Mouse (Mus musculus): ENCODE measurements around the gene Stxbp1.

Gene Stxbp1

DNA sequence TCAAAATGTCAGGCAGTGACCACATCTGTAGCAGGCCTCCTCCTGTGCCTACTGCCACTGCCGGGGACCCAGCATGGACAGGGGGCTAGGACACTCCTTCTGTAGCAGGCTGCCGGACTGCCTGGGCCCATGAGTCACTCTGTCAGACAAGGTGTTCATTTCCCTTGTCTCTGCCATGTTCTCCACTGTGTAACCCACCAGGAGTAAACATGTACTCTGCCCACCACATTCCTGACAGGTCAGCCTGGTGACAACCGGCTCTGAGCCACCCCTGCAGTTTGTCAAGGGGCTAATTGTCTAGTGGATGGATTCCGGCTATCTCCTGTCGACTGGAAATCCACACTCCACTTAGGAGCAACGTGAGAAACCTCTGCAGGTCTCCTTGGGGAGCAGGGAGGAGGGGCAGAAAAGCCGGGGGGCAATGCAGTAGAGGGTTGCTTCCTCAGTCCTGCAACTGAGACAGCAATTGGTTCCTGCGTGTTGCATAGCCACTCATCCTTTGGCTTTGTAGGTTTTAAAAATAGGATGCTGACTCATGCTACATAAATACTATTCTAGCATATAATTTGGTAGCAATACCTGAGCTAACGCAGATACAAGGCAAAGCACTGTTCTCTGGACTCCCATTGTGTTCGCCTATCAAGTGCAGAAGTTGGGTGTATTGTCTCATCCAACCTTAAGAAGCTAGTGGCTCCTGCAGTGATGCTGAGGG is 48.6 kb downstream of the Stxbp1 start:
- no peak for DNase-seq (ENCODE audit: extremely low read depth, low read depth, low spot score)

DNA sequence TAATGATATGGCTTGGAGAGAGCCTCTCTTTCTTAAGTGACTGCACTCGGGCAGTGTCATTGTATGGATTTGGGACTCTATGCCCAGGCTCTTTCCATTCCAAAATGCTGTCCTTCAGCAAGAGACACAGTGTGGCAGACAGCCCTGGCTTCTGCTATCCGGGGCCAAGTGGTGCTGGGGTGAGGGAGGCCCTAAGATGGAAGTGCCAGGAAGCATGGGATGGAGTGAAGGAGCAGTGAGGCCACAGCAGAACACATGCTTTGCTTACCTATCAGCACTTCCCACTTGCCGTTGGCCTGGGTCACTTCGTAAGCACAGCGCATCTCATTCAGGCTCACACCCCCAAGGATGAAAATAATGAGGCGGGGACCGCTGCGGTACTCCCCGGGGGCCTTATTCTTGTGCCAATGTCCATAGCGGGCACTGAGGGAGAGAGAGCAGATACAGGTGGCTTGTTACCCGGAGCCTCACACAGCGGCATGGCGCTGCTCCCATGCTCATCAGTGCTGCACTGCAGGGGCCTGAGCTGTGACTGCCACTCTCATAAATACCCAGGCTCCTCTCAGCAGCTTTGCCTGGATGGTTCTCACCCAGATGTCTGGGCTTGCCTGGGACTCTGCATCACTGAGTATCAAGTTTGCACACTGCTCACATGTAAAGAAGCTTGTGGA is 51.2 kb downstream of the Stxbp1 start:
- DNase-seq (ENCODE audit: extremely low read depth, low read depth, low spot score): no peak

DNA sequence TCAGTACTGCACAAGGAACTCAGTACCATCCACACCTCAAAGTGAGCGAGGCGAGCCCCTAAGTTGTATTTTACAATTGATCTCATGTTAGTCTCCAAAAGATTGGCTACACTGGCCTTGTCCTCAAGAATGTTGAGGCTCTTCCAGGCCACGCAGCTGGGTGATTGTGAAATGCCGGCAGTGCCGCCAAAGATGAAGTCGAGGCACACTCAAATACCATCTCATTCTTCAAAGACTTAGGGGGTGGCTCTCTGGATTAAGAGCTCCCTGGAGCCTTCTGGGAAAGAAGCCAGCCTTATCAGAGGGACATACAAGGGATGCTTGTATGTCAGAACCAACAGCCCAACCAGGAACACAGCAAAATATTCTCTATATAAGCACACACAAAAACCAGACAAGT is 55.7 kb downstream of the Stxbp1 start:
- no peak for DNase-seq (ENCODE audit: extremely low read depth, low read depth, low spot score)

DNA sequence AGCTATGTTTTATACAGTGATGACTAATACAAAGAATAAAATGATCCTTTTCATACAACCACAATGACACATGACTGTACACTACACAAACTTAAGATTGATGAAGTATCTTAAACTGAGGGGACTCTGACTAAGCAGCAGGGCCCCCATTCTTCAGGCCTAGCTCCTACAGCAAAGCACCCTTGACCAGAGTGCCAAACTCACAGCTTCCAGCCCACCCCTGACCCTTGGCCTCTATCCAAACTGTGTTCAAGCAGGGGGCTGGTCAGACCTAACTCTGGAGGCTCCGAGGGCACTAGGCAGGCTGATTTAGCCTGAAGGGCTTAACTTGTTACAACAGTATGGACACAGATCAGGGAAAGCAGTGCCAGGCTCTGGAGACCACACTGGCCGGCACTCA is 58.5 kb downstream of the Stxbp1 start:
- DNase-seq (ENCODE audit: extremely low read depth, low read depth, low spot score): no peak

DNA sequence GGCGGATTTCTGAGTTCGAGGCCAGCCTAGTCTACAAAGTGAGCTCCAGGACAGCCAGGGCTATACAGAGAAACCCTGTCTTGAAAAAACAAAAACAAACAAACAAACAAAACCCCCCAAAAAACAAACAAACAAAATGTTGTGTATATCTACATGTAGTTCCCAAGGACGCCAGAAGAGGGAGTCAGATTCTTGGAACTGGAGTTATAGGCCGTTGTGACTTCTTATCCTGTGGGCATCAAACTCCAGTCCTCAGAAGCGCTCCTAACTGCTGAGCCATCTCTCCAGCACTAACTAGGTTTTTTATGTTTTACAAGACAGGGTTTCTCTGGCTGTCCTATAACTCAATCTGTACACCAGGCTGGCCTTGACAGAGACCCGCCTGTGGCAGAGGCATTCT is 59.9 kb downstream of the Stxbp1 start:
- no peak for DNase-seq (ENCODE audit: extremely low read depth, low read depth, low spot score)

DNA sequence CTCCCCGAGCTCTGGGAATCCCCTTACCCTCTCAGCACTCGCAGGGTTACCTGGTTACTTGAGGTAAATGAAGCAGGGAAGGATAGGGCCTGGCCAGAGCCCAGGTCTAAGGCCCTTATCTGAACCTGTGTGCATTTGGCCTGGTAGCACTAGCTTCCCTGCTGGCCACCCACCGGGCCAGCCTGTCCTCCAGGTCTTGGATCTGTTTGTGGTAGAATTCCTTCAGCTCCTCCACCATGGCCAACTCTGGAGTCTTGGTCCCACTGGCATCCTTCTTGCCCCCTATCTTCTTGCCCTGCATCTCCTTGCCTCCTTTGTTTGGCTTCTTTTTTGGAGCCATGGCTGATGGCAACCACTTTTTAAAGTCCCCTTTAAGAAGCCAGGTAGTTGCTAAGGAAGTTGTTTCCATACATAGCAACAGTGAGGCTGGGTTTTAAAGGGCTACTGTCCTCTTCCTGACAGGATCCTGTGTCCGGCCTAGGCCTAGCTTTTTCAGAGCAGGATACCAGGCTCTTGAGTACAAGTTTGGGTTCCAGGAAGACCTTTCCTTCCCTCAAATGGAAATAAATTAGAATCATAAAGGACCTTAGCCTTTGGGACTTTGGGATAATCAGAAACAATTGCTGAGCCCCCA is 62.9 kb downstream of the Stxbp1 start, which contains the start of gene Cfap157:
Gene Cfap157, minus strand, starts transcription at position 381 of the 634 bp plus-strand sequence.
- DNase-seq (ENCODE audit: extremely low read depth, low read depth, low spot score): no peak

DNA sequence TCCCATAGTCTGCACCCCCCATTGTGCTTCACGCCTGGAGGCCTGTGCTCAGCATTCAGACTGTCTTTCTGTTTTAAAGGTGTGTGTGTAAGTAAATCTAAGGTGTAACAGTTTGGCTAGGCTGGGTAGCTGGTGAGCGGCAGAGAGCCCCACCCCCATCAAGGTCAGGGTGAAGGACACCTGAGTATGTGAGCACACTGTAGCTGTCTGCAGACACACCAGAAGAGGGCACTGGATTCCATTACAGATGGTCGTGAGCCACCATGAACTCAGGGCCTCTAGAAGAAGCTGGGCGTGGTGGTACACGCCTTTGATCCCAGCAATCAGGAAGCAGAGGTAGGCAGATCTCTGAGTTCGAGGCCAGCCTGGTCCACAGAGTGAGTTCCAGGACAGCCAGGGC is 65.3 kb downstream of the Stxbp1 start:
- no peak for DNase-seq (ENCODE audit: extremely low read depth, low read depth, low spot score)

DNA sequence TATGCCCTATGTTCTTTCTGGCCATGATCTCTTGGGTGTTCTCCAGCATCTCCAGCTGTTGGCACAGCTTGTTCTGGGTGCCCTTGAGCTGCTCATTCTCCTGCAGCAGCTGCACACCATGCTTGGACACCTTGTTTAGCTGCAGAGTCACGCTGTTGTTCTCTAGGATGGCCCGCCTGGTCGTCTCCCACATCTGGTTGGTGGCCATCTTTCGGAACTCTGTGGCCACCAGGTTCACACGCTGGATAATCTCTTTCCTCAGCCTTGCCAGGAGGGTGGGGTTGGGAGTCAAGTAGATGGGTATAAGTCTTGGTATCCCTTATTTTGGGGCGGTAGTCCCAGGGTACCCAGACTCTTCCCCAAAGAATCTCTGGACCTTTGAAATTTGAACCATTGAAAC is 67.3 kb downstream of the Stxbp1 start:
- no peak for DNase-seq (ENCODE audit: extremely low read depth, low read depth, low spot score)

DNA sequence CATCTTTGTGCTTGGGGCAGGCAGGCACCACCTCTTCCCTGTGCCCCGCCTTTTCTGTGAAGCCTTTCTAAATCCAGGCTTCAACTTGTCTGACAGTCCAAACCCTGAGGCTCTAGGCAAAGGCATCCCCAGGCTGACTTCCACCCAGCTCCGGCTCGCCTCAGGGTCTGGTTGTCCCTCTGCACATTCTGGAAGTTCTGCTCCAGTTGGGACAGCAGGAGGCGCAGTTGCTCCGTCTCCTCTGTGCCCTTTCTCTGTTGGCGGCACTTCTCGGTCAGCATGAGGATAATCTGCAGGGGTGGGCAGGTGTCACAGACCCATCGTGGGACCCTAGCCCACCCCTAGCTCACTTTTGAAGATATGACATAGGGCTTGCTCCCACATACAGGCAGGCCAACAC is 67.9 kb downstream of the Stxbp1 start:
- DNase-seq (ENCODE audit: extremely low read depth, low read depth, low spot score): no peak

DNA sequence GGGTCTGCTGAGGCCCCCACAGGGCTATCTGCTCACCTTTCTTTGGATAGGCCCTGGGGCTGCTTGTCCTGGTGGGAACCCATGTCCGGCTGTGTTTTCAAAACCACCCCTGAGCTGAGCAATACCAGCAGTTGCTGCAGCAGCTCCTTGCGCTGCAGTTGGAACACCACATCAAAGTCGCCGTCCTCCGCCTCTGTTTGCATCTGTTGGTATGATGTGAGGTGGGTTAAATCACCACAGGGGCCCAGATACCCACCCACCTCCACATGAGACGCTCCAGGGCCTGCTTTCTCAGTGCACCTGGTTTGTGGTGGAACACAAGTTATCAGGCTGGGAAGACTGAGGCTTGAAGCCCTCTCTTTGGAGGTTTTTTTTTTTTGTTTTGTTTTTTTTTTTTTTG is 69.0 kb downstream of the Stxbp1 start:
- DNase-seq (ENCODE audit: extremely low read depth, low read depth, low spot score): no peak

DNA sequence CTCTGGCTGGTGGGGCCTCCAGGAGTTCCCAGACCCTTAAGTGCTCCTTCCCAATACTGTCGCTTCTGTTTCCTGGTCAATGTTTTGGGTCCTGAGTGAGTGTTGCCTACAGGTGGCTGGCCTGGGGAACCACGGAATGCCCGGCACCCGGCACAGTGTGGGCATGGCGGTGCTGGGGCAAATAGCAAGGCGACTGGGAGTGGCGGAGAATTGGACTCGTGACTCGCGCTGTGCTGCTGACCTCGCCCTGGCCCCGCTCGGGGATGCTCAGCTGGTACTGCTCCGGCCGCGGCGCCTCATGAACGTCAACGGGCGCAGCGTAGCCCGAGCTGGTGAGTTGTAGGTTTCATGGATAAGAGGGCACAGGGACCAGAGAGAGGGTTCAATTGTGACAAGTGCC is 70.9 kb downstream of the Stxbp1 start:
- no peak for DNase-seq (ENCODE audit: extremely low read depth, low read depth, low spot score)

DNA sequence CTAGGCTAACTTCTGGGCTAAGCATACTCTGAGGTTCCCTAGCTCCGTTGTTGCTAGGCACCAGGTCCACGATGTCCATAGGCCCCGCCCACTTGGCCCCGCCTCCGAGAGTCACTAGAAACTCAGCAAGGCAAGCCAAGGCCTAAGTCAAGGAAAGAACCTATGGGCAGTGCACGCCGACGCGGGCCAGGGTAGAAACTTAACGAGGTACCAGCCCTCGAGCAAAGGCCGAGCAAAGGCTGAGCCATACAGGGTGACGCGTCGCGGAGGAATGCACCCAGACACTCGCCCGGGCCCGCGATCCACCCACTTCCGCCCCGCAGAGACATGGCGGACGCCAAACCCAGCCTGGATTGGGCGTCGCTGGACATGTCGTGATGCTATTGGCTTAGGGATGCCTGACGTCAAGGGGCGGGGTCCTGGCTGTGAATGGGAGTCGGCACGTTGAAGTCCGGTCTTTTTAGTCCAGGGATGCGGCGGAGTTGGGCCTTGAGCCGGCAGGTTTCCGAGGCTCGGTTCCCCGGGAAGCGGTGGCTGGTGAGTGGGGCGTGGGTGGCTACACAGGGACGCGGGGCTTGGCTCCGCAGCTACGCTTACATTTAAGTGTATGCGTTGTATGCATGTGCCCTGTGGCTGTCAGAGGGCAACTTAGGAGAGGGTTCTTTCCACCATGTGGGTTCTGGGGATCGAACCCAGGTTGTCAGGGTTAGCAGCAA is 71.5 kb downstream of the Stxbp1 start, which contains the start of the genes Ttc16 and Ptrh1:
Gene Ttc16, minus strand, starts transcription at position 275 of the 716 bp plus-strand sequence.
Gene Ptrh1, plus strand, starts transcription at position 428 of the 716 bp plus-strand sequence.
- DNase-seq (ENCODE audit: extremely low read depth, low read depth, low spot score): no peak

DNA sequence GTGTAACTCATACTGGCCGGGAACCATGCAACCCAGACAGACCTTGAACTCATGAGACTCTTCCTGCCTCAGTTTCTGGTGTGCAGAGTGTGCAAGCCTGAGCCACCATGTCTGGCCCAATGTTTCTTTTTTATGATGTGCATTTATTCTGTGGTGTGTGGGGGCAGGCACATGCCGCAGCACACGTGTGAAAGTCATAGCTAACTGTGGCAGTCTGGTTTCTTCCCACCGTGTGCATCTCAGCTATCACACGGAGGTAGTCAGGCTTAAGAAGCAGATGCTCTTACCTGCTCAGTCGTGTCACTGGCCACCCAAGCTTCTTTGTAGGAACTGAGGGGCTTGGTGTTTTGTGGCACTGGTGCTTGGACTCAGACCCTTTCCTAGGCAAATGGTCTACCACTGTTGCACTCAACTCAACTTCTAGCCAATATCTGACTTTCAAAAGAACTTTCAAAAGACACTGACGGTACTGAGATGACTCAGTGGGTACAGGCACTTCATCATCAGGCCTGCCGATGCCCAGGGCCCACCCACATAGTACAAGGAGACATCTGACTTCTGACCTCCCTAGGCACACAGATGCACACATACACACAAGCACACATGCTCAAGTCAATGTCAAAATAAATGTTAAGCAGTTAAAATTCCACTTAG is 74.3 kb downstream of the Stxbp1 start:
- no peak for DNase-seq (ENCODE audit: extremely low read depth, low read depth, low spot score)

DNA sequence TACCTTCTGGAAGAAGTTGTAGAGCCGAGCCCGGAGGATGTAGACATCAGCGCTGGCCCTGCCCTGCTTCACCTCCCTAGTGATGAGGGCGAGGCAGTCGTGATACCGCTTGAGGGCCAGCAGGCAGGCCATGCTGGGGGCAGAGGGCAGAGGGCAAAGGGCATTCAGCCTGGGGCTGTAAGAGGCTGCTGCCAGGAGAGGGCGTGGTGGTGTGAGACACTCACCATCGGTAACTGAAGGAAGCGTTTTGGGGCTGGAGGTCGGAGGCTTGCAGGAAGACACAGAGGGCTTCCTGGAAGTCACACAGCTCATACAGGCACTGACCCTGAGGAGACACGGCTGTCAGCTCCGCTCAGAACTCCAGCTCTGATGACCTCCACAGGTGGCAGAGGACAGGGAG is 75.2 kb downstream of the Stxbp1 start:
- no peak for DNase-seq (ENCODE audit: extremely low read depth, low read depth, low spot score)

DNA sequence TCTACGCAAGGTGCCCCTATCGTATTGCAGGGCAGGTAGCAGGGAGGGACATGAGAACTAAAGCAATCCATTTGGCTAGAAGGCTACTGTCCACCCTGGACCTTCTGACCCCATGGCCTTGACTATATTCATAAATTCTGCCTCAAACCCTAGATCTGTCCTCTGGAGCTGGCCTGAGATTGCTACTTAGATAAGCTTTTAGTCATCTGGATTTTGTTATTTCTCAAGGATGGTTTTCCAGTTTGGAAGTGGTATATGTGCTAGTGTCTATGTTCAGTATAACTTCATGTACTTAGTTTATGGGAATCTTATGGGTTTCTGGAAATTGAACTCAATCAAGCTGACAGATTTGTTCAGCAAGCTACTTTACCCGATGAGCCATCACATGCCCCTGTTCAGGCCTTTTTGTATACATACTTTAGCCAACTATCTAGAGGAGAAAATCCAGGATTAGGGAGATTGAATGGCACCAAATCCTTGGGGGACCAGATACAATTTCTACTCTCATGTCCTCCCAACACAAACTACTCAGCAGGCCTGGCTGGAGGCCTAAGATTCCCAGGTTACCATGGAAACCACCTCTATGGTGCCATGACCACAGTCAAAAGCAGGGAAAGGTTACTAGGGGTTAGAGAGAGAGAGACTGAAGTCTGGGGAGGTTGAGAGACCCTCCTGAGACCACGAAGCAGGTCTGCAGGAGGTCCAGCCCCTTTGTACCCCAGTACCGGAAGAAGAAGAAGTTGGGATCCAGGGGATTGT is 77.5 kb downstream of the Stxbp1 start:
- no peak for DNase-seq (ENCODE audit: extremely low read depth, low read depth, low spot score)

DNA sequence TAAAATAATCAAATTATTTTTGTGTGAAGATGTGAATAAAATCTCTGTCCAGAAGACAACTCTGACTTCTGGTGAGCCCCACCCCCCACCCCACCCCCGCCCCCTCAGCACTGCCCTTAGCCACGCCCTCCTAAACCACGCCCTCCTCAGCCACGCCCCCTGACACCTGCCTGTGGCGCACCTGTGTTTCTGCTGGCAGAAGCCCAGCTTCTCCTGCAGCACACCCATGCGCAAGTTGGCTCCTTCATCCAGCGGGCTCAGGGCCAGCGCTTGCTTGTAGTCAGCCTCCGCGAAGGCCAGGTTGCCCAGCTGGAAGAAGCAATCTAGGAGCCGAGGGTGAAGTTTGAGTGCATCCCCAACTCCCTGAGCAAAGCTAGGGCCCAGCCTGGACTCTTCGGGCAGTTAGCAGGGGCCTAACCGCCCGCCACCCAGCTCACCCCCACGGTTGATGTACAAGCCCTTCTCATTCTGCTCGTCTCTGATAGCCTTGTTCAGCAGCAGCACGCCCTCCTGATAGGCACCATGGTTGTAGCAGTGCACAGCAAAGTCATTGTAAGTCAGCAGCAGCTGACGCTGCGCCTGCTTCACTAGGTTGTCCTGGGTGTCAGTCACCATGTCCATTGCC is 78.3 kb downstream of the Stxbp1 start:
- peak; percentile 42 for DNase-seq (ENCODE audit: extremely low read depth, low read depth, low spot score)

DNA sequence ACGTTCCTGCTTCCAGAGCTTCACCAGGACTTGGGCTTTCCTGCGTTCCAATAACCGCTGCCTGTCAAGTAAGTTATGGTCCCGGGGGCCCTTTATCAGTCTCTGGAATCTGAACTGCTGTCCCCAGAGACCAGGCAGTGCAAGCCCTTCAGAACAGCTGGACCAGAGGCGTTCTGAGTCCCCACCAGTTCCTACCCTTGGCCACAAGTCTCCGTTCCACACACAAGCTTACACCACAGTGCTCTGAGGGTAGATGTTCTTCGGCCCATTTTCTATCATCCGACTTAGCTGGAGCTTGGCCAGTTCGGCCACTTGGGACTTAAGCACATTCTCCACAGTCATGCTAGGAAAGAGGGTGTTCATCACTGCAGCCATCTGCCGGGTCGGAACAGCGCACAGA is 79.8 kb downstream of the Stxbp1 start:
- no peak for DNase-seq (ENCODE audit: extremely low read depth, low read depth, low spot score)

DNA sequence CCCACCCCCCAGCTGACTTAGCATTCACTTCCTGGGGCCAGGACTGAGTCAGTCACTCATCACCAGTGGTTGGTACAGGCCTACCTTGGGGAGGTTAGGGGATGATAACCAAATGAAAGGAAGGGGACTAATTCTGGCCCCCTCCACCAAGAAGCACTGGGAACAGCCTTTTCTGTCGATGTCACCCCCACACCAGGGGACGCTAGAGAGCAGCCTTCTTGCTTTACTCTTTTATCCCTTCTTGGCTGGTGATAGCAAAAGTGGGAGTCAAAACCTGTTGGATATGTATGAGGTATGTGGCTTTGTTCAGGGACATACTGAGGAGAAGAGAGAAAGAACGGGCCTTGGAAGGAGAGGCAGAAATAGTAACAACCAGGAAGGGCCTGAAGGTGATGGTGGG is 83.7 kb downstream of the Stxbp1 start:
- no peak for DNase-seq (ENCODE audit: extremely low read depth, low read depth, low spot score)

DNA sequence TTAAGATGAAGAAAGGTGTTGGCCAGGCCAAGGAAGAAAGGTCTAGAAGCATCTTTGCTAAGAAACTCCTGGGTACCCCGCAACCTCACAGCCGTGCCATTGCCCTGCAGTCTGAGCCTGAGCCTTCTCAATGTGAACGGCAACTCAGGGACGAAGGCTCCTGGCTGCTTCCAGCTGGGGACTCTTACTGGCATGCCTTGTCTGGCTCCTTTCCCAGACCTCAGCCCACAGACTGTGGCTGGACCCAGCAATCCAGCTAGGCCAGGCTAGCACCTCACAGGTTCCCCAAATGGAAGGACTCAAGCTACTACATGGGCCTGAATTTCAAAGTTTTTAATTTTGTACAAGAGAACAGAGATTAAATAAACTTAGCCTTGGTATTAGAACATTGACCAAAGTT is 85.2 kb downstream of the Stxbp1 start:
- DNase-seq (ENCODE audit: extremely low read depth, low read depth, low spot score): no peak

DNA sequence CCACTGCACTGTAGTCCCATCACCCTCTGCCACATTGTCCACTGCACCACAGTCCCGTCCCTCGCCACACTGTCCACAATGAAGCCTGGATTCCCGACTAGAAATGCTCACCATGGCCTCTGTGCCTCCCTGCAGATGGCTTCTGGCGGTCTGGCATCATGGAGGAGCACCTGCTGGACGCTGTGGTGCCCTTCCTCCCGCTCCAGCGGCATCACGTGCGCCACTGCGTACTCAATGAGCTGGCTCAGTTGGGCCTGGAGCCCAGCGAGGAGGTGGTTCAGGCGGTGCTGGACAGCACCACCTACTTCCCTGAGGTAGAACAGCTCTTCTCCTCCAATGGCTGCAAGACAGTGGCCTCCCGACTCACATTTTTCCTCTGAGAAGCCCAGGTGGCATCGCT is 85.7 kb downstream of the Stxbp1 start:
- DNase-seq (ENCODE audit: extremely low read depth, low read depth, low spot score): no peak
